Mouse (Mus musculus): ENCODE results near the gene Atxn7l1.
"Not testable (repeated sequence)": the region's sequence is repeated elsewhere in the genome, so short reads cannot be mapped to it uniquely, and the experiment has no call there.

Atxn7l1 gene

DNA sequence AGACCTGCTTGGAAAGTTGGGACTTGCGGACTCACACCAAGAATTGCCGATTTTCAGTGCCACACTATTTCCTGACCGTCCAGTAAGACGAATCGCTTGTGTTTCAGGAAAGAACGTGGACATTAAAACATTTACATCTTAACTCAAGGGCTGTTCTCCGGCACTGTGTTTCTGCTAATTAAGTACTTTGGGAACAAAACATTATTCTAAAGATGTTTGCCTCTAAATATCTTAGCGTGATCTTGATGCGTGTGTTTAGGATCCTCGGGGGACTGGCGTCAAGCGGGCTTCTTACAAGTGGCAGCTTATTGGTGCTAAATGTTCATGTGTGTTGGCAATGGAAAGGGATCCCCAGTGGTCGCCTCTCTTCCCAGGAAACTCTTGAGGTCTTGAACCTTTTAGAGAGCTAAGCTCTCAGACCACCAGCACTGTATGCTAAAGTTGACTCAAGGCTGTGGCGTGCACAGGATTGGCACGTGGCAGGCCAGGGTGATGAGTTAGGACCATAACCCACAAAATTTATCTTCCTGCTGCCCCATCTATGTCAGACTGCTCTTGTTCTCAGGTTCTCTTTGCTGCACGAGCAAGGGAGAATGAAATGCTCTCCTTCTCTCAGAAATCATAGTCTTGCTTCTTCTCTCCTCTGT is 2.2 kb downstream of the Atxn7l1 start:
- no peak for DNase-seq (ENCODE audit: low read depth, low spot score)

DNA sequence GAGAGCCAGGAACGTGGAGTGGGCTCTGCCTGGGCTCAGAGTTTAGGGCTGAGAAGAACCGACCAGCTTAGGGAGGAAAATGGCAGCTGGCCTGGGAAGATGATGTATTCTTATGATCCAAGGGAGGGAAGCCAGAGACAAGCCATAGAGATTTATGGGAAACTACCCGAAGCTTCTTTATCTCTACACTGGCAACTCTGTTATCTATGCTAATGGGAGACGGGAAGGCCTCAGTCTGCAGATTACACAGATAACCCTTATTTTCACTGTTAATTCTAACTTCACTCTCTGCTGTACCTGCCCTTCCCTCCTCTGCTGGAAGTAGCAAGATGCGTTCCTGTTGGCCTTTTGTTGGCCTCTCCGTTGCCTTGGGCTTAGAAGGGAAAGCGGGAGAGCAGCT is 5.6 kb downstream of the Atxn7l1 start:
- no peak for DNase-seq (ENCODE audit: low read depth, low spot score)

DNA sequence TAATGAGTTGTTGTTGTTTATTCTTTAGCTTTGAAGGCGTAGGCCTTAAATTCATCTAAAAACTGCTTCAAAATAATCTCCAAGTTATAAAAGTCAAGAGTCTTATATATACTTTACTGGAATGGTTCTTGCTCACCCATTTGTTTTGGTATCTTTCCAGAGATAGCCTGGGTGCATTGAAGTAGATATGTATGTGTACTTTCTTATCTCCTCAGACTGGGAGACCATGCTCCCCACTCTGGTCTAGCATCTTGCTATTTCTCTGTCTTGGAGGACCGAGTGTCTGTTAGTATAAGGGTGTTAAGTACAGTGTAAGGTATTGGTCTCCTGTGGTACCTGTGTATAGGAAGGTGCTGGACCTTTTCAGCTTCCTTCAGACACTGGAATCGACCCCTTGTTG is 6.4 kb downstream of the Atxn7l1 start:
- DNase-seq (ENCODE audit: low read depth, low spot score), result no peak

DNA sequence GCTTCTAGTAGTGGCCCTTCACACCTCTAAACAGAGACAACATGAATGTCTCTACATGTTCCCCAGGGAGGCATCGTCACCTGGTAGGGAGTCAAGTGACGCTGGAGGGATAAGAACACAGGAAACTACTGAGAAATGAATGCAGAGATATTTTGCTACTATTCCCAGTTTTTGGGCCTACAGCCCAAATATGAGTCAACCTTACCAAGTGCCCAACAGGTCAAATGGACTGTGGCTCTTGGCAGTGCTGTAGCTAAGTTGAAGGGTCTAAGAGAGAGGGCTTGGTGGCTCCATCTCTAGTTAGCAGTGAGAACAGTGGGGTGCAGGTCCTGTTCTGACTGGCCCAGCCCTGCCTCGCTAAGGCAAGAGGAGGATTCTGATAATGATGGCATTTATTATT is 7.2 kb downstream of the Atxn7l1 start:
- no peak for DNase-seq (ENCODE audit: low read depth, low spot score)

DNA sequence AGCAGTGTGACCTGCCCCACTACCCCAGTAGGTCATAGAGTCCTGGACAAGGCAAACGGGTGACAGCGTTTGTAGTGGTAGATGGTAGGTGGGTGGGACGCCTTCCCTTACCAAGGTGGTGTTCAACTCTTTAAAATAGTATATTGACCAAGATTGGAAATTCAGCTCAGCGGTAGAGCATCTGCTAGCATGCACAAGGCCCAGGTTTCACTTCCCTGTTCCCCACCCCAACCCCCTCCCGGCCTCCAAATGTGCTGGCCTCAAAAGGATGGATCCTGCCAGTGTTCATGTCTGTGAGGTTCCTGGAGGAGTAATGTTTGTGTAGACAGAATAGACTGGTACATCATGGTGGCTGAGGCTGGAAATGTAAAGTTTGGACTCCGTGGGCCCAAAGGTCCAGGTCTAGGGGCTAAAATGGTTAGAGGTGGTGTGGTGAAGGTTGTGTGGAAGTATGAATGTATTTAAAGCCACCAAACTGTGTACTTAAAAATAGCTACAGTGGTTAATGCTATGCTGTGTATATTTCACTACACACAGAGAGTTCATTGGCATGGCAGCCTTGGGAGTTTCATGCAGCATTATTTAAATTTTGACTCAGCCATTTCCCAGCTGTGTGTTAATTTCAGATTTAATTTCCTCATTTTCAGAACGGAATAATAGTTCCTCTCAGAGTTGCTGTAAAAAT is 9.0 kb downstream of the Atxn7l1 start:
- no peak for DNase-seq (ENCODE audit: low read depth, low spot score)

DNA sequence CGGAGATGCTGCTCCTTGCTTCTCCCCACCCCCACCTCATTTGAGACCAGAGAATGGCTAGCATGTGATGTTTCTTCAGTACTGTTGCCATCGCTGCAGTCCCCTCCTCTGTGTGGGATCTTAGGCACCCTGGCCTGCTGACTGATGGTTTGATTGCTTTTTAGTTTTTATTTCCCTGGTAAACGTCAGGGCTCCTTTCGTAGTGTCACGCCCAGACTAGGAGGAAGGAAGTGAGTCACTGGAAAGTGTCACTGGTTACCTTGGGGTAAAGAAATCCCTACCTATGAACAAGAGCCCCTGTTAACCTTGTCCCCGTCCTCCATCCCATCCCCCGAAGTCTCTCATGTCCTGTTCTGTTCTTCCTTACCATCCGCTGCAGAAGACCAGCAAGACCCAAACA is 10.8 kb downstream of the Atxn7l1 start:
- DNase-seq (ENCODE audit: low read depth, low spot score), result no peak

DNA sequence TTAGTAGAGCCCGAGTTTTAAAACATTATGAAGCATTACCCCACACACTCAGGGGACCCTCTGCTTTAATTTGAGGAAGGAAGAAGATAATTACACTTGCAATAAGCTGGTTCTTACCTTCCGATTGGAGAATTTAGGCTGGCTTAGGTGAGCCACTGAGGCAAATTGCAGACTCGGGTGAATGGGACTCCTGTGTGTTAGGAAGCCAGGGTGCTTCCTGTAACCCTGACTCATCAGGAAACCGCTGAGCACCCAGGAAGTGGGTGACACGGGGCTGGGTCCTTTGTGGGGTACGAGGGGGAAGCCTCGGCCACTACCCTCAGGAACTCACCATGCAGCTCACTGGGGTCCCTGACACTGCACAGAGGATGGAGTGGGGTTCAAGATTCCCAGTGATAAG is 12.9 kb downstream of the Atxn7l1 start:
- DNase-seq (ENCODE audit: low read depth, low spot score), result no peak

DNA sequence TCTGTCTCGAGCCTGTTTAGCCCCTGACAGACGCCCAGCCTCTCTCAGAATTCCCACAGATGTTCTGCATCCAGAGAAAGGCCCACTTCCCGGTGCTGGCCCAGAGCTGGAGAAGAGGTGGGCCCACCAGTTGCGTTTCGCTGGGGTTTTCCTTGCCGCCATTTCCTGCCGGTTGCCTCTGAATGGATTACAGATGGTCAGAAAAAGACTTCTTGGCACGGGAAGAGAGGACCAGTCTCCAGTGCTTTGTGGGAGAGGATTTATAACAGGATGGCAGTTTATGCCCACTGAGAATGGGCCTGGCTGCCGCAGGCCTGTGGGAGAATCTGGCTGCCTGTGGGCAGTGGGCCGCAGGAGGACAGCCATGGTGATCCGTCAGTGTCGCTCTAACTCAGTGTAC is 15.0 kb downstream of the Atxn7l1 start:
- DNase-seq (ENCODE audit: low read depth, low spot score), result no peak

DNA sequence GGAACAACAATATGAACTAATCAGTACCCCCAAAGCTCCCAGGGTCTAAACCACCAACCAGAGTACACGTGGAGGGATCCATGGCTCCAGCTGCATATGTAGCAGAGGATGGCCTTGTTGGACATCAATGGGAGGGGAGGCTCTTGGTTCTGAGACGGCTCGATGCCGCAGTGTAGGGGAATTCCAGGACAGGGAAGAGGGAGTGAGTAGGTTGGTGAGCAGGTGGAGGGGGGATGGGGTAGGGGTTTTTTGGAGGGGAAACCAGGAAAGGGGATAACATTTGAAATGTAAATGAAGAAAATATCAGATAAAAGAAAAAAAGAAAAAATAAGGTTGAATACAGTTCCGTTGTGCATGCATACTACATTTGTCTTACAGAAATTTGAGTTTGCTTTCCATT is 16.5 kb downstream of the Atxn7l1 start:
- not testable (repeated sequence) for DNase-seq (ENCODE audit: low read depth, low spot score)

DNA sequence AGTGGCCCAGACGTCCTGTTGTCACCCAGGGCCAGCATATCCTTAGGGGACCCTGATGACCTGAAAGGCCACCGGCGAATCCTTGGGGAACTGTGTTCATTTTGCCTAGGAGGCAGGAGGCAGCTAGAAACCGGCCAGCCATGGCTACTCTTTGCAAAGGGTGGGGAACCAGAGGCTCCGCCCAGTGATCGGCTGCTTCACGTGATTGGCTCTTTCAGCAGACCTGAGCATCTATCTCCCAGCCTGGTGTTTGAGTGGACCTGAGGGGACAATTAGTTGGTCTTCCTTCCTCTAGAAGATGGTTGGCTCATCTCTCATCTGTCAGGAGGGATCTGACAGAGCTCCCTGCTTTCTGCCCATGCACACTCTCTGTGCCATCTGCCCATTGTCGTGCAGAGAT is 19.2 kb downstream of the Atxn7l1 start:
- peak; percentile 46 for DNase-seq (ENCODE audit: low read depth, low spot score)

DNA sequence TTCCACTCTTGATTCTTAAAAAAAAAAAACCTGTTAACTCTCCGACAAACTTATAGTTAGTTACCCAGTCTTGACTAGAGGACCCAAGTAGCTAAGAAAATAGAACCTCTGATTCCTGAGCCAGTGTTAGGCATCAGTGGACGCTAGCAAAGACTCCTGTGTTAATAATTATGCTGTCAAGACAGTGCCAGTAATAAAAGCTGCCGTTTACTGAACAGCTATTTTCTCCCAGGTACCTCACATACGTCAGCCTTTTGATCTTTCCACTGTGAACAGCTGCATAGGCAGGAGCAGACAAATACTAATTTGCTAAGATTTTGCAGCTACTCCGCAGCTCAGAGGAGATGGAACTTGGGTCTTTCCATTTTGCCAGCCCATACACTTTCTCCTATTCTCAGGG is 20.1 kb downstream of the Atxn7l1 start:
- DNase-seq (ENCODE audit: low read depth, low spot score), result no peak

DNA sequence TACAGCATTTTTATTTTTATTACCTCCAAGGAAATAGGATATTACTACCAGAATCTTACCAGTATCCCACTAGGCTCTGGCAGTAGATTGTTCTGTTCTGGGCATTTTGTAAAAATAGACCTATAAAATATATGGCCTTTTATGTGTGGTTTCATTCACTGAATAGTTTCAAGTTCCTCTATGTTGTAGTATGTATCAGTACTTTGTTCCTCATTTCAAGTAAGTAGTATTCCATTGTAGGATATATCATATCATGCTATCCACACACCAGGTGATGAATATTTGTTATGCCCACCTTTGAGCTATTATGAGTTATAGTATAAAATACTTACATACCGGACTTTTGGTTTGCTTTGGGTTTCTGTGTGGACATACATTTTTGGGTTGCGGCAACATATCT is 21.0 kb downstream of the Atxn7l1 start:
- DNase-seq (ENCODE audit: low read depth, low spot score), result no peak

DNA sequence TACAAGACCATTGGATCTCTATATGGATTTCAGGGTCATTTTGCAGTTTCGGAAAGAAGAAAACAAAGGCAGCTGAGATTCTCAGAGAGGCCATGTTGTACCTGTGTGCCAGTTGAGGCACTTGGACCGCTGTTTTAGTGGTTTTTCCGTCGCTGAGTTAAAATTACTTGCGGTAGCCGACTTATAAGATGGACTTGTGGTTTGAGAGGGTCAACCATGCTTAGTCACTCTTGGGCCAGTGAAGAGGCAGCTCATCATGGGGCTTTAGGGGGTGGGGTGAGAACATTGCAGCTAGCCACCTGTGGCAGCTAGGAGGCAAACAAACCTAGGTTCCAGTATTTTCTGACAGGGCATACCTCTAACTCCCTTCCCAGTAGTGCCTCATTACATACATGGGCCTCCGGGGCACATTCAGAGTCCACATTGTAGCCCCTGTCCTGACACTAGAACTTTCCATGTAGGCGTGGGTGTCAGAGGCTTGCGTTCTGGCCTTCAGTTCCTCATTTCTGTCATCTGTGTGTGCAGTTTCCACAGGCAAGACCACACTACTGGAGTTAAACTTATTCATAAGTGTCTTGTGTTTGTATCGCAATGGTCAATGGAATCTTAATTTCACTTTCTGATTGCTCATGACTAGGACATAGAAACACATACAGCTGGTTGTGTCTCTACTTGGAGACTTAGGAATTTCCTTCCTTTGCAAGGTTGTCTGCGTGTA is 22.4 kb downstream of the Atxn7l1 start:
- no peak for DNase-seq (ENCODE audit: low read depth, low spot score)

DNA sequence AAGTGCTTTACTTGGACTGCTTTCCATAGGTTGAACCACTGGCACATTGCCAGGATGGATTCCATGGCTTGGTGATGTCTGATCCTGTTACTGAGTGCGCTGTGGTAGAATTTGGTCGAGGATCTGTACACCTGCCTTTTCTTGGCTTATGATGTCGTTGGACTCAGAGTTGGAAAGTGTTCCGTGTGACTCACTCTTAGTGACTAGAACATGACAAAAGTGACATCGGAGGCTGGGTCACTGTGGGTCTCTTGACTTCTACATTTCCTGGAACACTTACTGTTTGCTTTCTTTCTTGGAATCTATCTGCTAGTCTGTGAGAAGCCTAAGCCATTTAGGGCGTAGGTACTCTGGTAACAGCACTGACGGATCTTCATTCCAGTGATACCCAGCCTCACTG is 23.3 kb downstream of the Atxn7l1 start:
- no peak for DNase-seq (ENCODE audit: low read depth, low spot score)

DNA sequence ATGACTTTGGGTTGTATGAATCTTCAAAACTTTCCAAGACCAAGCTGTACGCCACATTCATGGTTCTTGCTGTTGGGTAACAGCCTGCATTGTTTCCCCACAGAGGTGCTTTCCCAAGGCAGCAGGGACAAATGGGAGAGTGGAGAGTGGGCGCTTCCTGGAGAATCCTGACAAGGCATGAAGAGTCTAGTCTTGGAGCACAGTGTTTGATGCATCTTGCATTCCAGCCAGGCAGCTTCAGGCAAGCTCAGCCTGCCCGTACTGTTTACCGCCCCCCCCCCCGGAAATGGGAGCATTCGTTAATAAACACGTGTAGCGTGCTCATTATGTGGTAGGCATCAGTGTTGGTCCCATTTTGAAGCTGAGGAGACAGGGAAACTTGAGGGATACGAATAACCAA is 25.4 kb downstream of the Atxn7l1 start:
- DNase-seq (ENCODE audit: low read depth, low spot score), result no peak

DNA sequence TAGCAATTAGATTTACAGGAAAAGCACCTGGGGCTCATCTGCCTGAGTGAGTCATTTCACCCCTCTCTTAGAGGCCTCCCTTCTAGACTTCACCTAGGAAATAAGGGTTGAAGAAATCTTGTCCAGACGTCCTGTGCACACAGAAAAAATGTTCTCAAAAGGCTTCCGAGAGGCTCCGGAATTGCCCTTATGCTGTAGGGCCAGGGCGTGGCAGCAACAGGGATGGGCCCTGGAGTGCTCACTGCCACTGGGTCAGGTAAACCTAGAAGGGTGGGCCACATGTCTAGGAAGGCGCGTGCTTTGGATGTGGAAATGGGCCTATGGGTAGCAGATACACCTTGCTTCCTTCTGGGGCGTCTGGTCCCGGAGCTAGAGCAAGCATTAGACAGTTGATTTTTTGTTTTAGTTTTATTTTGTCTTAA is 26.2 kb downstream of the Atxn7l1 start:
- DNase-seq (ENCODE audit: low read depth, low spot score), result no peak

DNA sequence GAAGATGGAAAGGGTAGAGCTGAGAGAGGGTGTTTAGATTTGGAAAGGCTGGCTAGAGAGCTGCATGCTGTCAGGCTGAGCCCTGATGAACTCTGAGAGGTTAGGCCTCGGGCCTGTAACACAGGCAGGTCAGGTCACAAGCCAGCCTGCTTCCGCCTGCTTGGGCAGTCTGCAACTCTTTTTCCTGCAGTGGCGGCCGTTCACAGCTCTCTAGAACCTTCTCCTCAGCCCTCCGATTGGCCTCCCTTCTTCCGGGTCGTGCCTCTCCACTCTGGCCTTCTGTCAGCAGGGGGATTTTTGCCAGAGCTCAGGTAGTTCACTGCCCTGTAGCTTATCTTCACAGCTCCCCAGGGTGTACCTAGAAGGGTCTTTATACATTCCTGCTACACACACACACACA is 26.7 kb downstream of the Atxn7l1 start:
- no peak for DNase-seq (ENCODE audit: low read depth, low spot score)

DNA sequence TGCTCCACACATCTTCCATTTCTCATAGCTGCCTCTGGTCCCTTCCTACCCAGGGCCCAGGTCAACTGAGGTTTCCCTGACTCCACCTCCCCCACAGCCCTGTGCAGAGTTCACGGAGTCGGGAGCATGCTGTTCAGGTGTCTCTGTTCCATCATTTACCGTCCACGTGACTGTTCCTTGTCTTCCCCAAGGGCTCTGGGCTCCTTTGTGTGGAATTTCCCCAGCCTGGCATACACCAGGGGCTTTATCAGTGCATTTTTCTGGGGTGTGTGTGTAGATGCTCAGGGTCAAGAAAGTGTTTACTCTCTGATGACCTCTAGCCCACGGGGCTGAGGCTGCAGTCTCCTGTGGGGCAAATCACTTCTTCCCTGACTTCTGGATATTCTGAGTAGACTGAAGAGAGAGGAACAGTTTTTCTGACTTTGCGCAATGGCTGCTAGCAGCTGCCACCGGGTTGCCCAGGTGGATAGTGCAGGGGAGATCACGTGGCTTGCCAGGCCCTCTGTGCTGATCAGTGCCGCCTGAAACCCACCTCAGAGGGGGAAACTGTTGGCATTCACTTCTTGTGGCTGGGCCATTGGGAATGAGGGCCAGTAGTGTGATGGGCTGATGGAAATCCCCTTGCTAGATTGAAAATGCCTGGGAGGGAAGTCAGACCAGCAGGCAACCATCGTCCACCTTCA is 27.3 kb downstream of the Atxn7l1 start:
- DNase-seq (ENCODE audit: low read depth, low spot score), result no peak

DNA sequence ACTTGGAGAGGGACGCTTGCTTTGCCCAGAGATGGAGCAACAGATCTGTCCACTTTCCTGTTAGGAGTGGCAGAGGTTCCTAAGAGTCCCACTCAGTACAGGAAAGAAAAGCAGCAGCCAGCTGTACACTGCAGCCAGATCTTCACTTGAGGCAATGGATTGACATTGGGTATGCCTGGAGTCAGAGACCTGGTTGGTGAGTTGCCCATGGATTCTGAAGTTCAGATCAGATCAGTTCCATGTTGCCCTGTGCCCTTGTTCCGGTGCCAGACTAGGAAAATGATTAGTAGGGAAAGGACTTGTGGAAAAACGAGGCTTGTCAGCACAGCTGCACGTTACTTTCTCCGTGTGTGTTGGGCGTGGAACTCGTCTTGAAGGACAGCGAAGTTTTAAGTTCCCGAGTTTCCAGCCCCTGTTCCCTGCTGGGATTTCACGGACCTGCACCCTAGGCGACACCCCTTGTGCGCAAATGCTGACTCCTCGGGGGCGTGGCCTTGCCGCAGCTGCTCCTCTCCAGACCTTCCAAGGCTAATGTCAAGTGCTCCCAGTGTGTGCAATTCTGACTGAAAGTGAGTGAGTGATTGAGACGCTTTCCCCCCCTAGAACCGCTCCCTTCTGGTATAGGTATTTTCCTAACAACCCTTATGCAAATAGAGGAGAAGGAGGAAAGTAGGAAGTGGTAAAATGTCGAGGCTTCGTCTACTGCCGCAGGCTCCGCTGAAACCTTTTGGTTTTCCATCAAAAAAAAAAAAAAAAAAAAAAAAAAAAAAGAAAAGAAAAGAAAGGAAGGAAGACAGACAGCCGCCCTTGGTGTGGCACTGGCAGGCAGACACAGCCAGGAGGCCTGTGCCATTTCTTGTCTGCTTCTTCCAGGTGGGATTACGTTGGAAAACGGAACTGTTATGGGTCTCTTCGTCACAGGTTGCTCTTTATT is 28.4 kb downstream of the Atxn7l1 start:
- DNase-seq (ENCODE audit: low read depth, low spot score), result peak; percentile 90

DNA sequence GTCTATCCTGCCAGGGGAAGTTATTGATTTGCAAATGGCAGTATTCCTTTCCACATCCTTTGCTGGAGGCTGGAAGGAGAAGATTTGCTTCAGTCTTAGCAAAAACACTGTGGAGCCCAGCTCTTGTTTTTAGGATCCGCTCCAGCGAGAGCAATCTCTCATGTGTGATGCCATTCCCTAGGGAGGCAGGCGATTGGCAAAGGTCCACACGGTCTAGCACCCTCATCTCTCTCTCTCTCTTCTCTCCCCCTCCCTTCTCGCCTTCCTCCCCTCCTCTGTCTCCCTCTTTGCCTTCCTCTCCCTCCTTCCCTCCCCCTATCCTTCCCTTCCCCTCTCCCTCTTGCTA is 29.0 kb downstream of the Atxn7l1 start:
- DNase-seq (ENCODE audit: low read depth, low spot score), result peak; percentile 34

DNA sequence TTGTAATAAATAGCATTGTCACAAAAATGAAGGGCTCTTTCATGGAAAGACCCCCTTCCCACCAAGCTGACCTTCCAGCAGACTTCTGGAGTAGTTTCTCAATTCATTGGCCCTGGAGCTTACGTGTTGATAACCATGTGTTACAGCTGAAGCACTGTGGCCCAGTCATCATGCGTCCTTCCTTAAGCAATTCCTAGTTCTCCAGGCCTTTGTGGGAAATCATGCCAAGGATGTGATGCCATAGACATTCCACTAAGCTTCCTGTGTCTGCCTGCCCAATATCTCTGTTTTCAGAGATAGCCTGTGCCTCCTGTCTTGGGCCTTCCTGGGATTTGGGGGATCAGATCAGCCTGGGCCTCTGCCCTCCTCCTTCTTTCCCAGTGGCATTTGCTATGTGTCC is 32.9 kb downstream of the Atxn7l1 start:
- no peak for DNase-seq (ENCODE audit: low read depth, low spot score)
